Mouse (Mus musculus): ENCODE measurements around the gene Dpp7. TPM values are rescaled to one million over a fixed set of nuclear protein-coding genes. Genes with fewer than 3 reads are reported as not detected.

The Dpp7 gene
- 10 to 100 TPM; 24.7 to 29.4 TPM for total RNA-seq (2021)
- long read RNA-seq, experiment 1, partial matches to known transcripts, result 5 of 15 reads
- long read RNA-seq, experiment 1, other reads (novel, unspliced or antisense), result 6 of 15 reads
- long read RNA-seq, experiment 2, transcript Dpp7-201 (13 exons, 1,682 nt), result major isoform, 9 of 26 reads
- long read RNA-seq, experiment 2, partial matches to known transcripts, result 9 of 26 reads
- long read RNA-seq, experiment 2, other reads (novel, unspliced or antisense), result 7 of 26 reads

DNA sequence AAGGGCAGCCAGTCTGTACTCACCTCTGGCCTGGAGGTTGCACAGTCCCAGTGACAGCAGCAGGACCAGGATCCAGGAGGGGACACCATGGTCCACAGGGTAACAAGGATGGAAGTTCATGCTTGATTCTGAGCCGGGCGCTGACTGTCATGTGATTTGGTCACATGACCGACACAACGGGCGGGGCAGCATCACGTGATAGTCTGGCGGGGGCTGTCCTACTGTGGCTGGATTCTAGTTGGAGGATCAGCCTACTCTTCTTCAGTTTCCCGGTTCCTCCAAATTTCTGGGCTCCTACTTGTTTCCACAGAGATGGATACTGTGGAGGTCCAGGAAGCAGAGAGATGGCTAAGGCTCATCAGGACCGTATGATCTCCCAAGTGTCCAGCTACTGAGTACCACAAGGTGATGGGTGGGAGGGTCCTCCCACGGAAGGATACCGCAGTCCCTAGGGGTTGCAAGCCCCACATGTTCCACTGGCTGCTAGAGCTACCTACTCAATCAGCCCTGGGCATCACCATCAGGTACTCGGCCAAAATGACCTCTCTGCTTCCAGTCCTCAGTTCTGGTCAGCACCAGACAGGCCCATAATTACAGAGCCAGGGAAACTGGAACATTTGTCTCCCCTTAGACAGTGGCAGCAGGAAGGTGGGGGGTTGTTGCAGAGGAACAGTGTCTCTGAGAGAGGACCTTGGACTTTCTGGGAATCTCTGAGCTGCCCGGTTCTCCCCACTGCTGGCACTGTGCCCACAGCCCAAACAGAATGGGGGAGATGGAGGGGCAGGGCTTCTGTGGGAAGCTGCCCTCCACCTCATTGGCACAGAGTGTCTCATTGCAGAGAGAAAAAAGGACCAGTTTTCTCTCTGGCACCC, at the start of gene Dpp7:
Gene Dpp7 (minus strand): TSS at position 152 of the 872 bp plus-strand sequence.
- peak; percentile 65 to 86 for DNase-seq (ENCODE audit: low spot score in 2 of 2)

DNA sequence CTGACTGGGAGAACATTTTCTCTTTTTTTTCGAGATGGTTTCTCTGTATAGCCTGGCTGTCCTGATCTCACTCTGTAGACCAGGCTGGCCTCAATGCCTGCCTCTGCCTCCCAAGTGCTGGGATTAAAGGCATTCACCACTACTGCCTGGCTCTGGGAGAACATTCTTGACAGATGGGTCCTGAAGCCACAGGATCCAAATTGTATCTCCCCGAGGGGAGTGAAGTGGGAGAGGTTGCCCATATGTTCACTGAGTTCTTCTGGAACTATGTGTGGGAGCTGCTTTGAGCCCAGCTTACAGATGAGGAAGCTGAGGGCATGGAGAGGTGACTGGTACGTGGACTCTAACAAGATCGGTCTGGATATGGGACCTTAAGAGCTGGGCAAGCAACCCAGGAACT, 47.8 kb upstream of the Dpp7 start:
- DNase-seq (ENCODE audit: low spot score in 2 of 2), result no peak

DNA sequence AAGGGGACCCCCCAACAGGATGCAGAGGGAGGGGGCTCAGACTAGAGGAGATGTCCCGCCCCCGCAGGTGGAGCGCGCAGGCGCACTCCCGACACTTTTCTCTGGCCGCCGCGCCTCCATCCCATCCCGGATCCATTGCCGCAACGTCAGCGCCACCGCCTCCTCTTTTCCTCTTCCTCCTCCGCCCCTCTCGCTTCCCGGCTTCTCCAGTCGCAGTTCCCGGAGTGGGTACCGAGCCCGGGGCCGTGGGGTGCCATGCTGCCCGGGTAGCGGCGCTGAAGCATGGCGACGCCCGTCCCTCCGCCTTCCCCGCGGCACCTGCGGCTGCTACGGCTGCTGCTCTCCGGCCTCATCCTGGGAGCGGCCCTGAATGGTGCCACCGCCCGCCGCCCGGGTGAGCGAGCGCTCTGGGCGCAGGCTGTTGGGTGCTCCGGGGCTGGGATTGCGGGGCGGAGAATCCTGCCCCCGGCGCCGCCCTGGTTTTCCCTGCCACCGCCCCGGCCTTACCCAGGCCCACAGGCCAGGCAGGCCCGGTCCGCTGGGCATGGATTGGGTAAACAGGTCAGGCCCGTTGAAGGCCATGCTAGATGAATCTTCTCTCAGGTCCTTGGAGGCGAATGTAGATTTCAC, 46.9 kb upstream of the Dpp7 start:
- DNase-seq (ENCODE audit: low spot score in 2 of 2), result peak; percentile 89 to 95

DNA sequence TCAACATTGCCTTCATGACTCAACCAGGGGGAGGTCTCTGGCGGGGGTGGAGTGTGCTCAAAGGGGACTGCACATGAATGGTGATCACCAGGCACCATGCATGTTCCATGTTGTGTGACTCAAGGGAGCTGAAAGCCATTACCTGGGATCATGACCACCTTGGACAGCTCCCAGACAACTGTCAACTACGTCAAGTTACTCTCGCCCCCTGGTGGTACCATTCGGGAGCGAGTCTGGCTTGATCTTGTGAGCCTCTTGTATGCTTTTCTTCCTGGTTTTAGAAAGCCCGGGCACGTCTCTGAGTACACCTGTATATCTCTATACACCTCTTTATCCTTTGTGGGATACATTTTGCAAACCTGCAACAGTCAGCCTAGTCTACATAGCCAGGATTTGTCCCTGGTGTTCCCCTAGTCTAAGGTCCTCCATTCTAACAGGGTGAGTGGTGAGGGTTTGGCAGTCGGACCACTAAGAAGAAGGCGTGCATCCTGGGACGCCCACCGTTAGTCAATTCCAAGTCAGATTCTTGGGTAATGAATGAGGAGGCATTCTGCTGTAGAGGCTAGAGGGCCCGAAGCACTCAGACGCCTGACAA, 46.3 kb upstream of the Dpp7 start:
- peak; percentile 78 to 83 for DNase-seq (ENCODE audit: low spot score in 2 of 2)

DNA sequence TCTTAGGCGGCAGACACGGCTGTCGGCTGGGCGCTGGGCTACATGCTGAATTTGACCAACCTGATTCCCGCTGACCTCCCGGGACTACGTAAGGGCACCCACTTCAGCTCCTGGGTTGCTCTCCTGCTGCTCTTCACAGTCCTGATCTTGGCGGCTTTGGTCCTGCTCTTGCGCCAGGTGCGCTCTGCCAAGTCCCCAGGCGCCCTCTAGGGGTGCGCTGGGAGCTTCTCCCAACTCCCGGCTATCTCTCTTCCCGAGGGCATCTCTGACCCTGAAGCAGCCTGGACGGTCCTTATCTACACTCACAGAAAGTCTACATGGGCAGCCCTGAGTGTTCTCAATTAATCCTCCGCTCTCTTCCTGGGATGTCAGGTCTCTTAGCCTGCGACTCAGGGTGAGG, 44.6 kb upstream of the Dpp7 start:
- peak; percentile 55 to 59 for DNase-seq (ENCODE audit: low spot score in 2 of 2)

DNA sequence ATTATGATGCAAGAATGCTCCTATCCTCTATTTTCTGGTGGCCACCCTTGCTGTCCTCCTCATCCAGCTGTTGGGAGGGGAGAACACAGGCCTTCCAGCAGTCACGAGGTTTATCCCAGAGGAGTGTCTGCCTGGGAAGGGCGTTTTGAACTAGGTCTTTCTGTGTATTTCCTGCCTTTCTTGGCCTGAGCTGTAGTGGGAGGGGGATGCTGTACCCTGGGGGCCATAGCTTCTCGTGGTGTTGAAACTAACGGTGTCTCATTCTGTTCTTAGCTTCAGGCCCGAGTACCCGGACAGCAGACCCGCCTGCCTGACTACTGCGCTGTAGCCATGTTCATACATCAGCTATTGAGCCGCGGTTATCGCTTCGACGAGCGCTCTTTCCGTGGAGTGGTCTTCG, 44.1 kb upstream of the Dpp7 start:
- no peak for DNase-seq (ENCODE audit: low spot score in 2 of 2)

DNA sequence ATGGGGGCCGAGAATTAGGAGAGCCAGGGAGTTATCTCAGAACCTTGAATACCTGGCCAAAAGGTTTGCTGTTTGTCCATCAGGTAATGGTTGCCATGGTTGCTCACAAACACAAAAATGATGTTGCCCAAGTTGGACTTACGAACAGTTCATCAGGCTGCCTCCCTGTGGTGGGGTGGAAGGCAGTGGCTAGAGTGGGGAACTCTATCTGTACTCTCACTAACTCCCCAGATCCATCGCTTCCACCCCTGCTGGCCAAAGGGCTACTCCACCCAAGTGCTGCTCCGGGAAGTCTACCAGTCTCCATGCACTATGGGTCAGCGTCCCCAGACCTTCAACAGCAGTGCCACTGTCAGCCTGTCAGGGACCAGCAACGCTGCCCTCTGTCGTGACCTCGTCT, 42.9 kb upstream of the Dpp7 start, which contains the start of gene Npdc1:
Gene Npdc1 (plus strand): TSS at position 301 of the 400 bp plus-strand sequence.
- no peak for DNase-seq (ENCODE audit: low spot score in 2 of 2)

DNA sequence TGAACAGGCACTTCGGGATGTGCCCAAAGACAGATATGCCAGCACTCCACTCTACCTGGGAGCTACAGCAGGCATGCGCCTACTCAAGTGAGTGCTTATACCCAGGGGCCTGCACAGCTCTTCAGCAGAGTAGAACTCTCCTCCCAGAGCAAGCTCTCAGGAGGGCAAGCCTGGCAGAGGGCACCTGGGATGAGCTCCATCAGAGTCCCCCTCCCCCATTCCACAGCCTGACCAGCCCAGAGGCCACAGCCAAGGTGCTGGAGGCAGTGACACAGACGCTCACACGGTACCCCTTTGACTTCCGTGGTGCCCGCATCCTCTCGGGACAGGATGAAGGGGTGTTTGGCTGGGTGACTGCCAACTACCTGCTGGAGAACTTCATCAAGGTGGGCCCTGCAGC, 41.9 kb upstream of the Dpp7 start:
- DNase-seq (ENCODE audit: low spot score in 2 of 2), result no peak

DNA sequence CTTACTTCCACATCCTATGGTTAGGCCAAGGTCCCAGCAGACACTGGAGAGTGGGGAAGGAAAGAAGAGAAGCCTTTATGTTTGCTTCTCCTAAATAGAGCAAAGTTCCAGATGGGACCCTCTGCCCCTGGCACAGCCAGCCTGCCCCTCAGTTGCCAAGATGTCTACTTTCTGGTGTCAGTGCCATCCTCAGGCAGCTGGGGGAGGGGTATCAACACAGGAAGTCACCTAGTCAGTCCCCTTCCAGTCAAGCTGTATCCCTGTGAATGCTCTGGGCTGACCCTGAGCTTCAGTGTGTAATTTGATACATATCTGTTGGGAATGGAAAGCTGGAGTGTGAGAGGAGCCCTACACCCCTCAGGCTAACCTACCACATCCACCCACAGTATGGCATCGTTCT, 40.9 kb upstream of the Dpp7 start:
- no peak for DNase-seq (ENCODE audit: low spot score in 2 of 2)

DNA sequence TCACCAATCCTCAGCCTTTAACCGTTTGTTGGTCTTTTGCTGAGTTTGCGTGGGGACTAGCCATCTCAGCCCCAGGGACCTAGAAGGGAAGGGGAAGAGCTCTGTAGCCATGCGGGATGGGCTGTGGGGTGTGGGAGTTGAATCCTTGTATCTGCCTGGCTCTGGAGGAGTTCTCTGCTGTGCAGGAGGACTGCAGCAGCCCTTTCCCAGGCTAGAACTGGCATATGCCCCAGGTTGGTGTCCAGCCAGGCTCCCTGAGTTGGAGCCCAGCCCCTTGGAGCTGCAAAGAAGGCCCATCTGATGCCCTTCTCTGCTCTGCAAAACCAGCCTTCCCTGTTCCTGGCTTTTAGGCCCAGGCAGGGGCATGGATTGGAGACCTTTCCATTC, 40.4 kb upstream of the Dpp7 start:
- DNase-seq (ENCODE audit: low spot score in 2 of 2), result peak in 1 of 2 experiments; percentile 58

DNA sequence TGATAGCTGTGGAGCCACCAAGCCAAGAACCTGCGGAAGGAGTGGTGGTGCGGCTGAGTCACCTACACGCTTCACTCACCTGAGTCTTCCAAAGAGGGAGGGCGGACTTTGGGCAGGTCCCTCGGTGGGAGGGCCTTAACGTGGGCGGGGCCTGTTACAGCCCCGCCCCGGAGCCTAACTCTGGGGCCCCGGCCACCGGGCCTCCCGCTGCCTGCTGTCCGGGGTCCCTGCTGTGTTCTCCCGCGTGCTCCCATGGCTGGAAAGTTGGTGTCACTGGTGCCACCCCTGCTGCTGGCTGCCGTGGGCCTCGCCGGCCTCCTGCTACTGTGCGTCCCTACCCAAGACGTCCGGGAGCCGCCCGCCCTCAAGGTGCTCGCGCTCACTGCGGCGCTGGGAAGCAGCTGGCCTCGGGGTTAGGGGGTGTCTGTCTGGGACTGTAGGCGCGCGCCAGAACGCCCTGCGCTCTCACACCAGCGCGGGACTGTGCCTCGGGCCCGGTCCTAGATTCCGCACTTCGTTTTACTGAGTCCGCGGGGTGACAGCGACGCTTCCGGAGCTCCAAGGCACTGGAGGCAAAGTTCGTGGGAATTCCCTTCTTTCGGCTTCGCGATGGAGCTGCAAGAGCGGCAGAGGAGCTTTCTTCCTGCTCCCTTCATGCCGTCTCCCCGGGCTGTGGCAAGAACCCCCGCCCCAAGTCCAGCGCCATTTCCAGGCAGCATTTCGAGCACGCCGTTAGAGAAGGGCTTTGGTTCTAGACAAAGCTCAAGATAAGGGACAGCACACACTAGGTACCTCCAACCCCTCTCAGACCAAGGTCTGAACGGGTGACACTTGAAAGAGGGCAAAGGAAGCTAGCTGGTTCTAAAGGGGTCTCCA, 39.8 kb upstream of the Dpp7 start, which contains the start of gene Entpd2:
Gene Entpd2 (plus strand): TSS at position 154 of the 876 bp plus-strand sequence.
- no peak for DNase-seq (ENCODE audit: low spot score in 2 of 2)

DNA sequence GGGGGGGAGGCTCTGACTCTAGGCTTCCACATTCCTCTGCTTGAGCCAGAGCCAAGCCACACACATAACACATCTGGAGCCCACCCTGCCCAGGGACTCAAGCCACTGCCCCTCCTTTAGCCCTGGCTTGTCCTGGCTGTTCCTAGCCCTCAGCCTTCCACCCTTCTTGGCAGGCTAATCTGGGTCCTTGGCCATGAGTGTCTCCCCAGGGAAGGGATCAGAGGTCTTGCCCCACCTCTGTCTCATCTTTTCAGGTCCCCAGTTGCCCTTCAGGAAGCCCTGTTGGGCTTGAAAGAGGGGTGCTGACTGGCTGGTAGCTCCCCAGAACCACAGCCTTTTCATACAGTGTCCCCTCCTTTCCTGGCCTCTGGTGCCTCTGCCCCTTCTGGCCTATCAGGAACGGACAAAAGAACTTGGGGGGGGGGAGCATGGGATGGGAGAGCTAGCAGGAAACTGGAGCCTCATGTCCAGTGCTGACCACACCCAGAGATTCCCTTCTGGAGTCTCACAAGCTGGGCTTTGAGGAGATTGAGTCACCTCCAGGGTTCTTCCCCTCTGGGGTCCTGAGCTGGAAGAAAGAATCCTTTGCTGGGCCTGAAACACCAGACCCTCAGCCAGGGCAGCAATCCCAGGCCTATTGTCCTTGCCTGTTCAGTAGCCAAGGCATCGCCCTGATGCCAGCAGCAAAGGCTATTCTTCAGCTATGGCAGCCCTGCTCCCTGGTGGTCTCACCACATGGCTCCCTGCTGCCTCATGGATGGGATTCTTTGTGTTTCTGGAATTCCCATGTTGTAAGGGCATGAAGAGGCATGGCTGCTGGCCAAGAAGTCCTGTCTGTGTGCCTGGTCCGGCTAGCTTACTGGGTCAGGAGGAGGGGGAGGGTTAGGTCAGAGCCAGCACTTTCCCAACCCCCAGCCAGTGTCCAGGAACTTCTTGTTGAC, 38.4 kb upstream of the Dpp7 start:
- DNase-seq (ENCODE audit: low spot score in 2 of 2), result peak; percentile 67 to 85

DNA sequence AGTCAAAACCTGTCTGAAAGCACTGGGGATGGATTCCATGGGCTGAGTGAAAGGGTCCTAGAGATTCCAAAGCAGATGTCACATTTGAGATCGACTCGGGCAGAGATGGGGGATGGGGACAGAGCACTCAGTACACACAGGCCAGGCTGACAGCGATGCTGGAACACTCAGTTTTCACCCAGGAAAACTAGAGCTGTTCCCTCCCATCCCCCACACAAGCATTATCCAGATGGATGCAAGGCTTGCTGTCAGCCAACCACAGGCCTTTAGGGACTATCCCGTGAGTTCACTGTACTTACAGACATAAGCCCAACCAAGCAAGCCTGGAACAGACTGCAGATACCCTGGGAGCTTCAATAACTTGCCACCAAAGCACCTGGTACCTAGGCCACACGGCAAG, 35.1 kb upstream of the Dpp7 start:
- no peak for DNase-seq (ENCODE audit: low spot score in 2 of 2)

DNA sequence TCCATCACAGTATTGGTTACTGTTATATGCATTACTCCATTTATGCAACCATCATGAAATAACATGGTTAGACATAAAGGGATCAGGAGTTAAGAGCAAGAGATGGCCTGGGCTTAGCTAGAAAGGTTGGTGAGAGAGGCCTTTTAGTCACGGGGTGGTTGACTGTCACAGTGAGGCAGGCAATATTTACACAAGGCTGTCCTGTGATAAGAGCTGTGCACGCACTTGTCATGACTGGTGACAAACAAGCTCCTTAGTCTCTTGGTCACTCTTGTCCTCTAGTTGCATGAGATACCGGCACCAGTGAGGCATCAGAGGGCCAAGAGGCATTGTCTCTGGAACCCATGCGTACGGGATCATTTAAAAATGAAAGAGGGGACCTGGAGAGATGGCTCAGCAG, 28.3 kb upstream of the Dpp7 start:
- no peak for DNase-seq (ENCODE audit: low spot score in 2 of 2)

DNA sequence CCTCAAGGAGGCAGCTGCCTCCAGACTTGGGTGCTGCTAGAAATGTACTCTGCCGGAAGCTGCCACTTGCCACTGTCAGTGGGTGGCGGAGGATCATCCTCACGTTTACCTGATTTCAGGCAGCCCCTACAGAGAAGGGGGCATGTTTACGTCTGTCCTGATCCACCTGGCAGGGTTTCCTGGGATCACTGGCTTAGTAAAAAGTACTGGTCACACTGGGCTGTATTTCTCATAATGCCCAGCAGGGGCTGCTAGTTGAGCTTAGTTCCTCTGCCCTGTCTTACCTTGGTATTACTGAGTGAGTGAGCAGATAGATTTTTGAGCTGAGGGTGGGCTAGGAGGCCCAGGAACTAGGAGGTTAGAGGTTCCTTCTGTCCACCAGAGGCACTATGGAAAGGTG, 20.4 kb upstream of the Dpp7 start:
- DNase-seq (ENCODE audit: low spot score in 2 of 2), result peak; percentile 42 to 70

DNA sequence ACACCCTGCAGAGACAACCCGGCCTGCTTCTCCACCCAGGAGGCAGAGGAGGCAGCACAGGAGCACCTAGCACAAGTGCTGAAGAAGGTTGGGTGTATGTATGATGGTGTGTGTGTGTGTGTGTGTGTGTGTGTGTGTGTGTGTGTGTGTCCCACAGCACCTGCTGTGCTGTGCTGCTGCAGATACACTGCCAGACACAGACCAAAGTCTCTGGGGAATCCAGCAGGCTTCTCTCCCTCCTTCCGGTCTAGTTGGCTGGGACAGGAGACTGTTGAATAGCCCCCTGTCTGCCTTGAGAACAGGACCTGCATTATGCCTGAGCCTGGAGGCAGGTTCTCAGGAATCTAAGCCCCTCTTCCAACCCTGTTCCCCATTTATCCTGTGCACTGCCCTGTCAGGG, 17.3 kb upstream of the Dpp7 start:
- DNase-seq (ENCODE audit: low spot score in 2 of 2), result no peak

DNA sequence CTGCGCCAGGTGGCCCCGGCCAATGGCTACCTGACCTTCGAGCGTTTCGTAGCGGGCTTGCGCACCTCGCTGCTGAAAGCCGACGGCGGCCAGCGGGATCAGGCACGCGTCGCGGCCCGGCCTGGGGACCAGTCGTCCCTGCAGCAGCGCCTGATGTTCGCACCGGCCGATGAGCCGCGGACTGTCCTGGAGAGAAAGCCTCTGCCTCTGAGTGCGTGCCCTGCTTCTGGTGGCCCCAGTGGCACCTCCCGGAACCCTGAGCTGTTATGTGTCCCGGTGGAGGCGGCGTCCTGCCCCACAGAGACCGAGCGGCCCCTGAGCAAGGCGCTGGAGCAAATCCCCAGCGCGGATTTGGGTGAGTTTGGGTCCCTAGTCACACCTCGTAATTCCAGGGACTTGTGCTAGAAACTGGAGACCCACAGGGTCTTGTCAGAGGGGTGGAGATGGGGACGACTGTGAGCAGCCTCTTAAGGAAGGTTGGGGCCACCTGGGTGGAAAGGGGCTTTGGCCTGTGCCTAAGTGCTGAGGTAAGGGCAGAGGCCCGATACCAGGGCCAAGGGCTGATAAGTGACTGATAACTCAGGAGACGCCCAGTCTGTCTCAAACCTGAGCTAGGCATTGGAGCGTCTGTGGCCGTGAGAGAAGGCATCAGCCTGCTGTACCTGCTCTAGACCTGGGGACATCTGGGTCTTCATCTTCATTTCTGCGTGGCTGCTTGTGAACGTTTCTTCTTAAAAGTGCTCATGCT, 16.7 kb upstream of the Dpp7 start:
- DNase-seq (ENCODE audit: low spot score in 2 of 2), result no peak

DNA sequence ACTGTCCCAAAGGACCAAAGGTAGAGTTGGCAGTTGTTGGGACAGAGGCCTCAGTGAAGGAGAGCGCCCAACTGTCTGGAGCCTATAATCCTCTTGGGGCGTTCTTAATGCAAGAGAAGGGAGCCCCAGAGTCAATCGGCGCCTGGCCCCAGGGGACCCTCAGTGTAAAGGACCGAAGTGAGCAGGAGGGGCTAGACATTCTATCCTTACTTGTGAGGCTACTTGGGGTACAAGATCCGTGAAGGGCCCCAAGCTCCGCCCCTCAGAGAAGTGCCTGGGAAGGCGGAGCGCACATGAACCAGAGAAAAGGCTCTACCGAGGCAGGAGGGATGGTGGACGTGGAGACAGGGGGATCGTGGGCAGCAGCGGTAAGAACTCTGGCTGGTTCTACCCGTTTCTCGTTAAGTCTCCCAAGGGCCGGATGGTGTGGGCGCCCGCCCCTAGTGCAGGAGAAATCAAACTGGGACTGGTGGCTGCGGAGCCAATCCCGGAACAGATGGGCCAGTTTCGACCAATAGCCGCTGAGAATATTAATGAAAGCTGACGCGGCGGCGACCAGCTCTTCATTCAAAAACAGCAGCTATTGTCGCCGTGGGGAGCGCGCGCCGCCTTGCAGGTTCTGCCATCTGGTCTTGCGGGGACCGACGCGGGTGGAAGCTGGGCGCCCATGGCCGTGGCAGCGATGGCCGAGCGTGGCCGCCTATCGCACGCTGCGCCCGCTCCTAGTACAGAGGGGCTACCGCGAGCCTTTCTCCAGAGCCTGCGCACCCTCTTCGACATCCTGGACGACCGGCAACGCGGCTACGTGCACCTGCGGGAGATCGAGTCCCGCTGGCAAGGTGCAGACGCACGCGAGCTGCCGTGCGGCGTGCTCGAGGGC, 15.8 kb upstream of the Dpp7 start, which contains the start of gene Sapcd2:
Gene Sapcd2 (plus strand): TSS at position 558 of the 880 bp plus-strand sequence.
- DNase-seq (ENCODE audit: low spot score in 2 of 2), result peak; percentile 83 to 92

All from layer of hippocampus, postnatal 14 days (tissue).